Mouse (Mus musculus) lung, postnatal 0 days (tissue): ENCODE results near the gene Ift122.

Experiments
- CTCF ChIP-seq: IDR thresholded peaks from 2 replicates; pipeline ENCODE4 v1.5.1; 2016; ENCODE audit warnings: antibody characterized with exemption, mild to moderate bottlenecking
- EP300 ChIP-seq: IDR thresholded peaks from 2 replicates; pipeline ENCODE4 v1.6.1; 2016; ENCODE audit warnings: antibody characterized with exemption, mild to moderate bottlenecking, control low read depth

DNA sequence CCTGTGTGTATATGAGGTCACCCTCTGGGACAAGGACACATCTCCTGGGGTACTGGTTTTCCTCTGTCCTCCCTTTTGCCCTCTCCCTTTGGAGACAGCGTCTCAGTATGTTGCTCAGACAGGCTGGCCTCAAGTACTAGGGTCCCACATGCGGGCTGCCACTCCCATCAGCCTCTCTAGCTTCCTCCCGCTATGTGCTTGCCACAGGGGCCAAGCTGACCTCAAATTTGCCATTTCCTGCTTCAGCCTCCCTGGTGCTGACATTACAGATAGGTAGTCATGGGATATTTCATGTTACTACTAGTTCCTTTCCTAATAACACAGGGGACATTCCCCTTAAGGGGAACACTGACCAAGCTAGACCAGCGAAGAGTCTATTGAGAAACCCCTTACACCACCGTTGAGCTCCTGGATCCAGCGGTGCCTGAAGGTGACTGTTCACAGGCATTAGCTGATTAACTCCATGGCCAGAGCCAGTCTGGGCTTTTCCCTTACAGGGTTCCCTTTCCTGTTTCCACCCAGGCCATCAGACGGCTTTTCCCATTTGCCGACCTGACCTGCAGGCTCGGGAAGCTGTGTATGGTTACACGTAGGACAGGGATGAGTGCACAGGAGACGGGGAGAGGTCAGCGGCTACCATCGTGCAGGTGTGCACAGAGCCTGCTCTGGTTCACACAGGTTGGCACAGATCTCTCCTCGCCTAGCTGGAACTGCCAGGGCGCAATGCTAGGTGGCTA lies 120.0 kb downstream of the Ift122 start:
- TF ChIP-seq EP300 (no peak), CTCF (no peak)
